Mouse (Mus musculus) spleen, adult 12 weeks (tissue): ENCODE results near the gene Lbhd2.

Source experiments
- DNase-seq: peaks from one replicate; pipeline ENCODE4 v3.0.0; 2022; ENCODE audit warnings: low spot score

Gene Lbhd2

DNA sequence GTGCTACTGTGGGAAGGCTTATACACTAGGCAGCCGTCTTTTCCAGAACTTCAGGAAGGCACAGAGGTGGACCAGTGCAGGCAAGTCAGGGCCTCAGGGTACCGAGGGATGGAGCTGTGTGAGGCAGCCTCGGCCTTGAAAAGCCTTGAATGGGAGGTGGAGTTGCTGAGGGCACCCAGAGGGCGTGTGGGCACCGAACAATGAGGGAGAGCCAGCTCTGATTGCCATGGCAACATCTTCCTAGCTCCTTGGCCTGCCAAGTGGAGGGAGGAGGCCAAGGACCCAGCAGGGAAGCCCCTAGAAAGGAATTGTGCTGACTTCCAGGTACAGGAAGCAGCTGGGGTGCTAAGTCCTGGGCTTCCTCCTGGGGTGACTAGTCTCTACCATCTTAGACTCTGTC, 3.0 kb downstream of the Lbhd2 start:
- DNase-seq = no peak

DNA sequence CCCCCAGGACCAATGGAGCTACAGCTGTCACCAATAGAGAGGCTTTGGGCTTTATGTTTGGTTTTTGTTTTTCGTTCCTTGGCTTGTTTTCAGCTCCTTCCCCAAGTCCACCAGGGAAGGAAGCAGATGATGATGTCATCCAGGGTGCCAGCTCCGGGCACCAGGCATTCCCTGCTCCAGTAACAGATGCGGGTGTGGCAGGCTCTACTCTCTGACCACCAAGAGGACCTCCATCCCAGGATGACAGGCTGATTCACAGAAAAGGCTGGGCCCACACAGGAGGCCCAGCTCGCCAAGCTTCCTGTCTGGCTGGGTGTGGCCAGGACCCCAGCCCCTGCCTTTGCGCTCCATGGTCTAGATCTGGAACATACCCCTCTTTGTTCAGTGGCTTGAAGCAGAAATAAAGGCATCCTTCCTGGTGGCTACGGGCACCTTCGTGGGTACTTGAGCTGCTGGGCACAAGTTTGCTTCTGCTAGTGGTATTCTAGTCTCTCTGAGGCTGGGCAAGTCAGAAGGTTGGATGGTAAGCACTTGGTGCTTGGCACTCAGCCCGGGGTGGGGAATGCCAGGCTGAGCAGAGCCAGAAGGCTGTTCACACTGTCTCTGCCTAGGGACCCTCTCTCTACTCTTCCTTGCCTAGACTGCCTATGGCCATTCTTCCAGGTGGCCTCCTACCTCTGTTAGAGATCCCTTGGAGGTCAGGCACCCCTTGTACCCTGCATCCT, 5.2 kb downstream of the Lbhd2 start:
- no peak for DNase-seq

GRCm38 (mm10) chr12:111412581-111413284, 6.1 kb downstream of the Lbhd2 start:
- no peak for DNase-seq

DNA sequence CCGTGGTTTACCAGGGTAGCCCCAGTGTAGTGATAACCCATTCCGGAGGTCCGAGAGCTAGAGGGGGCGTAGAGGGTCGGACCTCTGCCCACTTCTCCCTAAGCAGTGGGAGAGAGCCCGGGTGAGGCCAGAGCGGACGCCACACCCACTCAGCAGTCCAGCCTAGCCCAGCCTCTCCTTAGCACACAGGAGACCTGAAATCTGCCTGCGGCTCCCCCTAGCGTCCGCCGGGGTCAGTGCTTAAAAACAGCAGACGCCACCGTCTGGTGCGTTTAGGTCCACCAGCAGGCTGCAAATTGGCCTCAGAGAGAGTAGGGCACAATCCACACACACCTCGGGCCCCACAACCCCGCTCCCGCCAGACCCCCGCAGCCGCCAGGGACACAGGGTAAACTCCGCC, 6.7 kb downstream of the Lbhd2 start:
- DNase-seq = peak; percentile 63

GRCm38 (mm10) chr12:111416921-111417779, 10.5 kb downstream of the Lbhd2 start, which contains the start of gene Exoc3l4:
Exoc3l4 (plus strand) TSS chr12:111417017.
- DNase-seq = no peak

DNA sequence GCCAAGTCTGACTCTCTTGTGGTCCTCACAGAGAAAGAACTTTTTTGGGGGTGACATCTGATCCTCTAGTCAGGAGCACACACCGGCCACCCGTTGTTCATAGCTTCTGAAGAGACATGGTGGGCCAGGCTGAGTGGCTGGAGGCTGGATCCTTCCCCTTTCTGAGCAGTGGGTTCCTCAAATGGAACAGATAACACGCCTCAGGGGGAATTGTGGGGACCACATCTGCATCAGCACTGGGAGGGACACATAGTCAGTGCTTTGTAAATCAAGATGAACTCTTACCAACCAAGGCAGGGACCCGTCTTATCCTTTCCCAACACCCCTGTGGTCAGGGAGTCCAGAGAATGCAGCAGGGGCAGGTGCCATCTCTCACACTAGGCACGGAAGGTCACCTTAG, 13.3 kb downstream of the Lbhd2 start:
- DNase-seq = no peak

DNA sequence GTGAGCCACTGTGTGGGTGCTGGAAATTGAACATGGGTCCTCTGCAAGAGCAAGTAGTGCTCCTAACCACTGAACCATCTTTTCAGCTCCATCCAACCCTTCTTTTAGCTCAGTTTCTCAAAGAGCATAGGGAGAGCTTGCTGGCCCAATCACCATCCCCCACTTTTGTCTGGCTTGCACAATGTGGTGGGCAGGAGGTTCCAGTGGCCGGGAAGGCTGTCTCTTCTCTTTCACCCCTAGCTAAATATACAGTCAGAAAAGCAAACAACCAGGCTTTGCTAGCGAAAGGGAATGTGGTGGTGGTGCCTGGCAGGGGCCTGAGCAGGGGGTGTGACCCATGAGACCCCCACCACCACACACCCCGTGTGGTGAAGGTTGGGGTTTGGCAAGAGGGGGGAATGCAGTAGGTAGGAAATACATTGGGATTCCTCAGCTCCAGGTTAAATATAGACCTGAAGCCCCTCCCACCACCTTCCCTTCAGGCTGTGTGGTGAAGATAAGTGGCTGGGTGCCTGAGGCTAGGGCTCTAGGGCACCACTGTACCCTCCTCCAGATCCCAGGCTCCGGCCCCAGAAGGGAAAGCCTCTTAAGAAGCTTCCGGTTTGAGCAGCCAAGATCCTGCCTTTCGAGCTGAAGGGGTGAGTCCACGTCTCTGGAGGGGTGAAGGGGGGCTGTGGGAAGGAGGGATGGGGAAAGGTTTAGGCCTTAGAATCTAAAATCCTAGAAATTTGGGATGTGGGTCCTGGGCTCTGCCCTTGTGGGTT, 14.5 kb downstream of the Lbhd2 start:
- no peak for DNase-seq

DNA sequence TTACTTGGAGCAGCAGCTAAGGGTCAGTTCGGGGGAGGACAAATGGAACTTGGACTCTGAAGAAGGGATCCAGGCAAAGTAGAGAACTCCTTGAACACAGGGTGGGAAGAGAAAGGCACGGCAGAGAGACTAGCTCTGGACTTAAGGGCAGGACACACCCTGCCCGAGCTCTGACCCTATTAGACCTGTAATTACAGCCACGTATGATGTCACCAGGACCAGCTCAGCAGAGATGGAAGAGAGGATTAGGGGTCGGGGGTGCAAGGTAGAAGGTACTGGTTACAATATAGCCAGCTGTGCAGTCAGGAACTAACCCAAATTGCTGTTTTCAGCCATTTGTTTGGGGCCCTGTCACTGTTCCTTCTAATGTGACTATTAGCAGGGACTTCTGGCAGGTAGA, 16.2 kb downstream of the Lbhd2 start:
- DNase-seq = no peak

GRCm38 (mm10) chr12:111423570-111424129, 17.0 kb downstream of the Lbhd2 start:
- no peak for DNase-seq

DNA sequence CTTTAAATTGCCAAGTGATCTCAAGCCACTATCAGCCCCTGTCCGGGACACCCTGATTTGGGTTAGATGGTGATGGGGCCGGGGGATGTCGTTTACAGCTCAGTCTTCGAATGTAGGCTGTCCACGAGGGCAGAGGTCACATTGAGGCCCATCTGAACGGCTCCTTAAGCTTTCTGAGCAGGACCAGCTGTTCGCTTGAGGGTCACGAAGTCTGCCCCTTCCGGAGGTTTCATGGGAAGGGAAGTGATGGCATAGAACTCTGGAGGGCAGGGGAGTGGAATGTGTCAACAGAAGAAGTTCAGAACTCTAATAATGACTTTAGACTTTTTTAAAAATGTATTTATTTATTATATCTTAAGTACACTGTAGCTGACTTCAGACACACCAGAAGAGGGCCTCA, 17.9 kb downstream of the Lbhd2 start:
- no peak for DNase-seq

GRCm38 (mm10) chr12:111425258-111425657, 18.6 kb downstream of the Lbhd2 start:
- DNase-seq = peak; percentile 70

DNA sequence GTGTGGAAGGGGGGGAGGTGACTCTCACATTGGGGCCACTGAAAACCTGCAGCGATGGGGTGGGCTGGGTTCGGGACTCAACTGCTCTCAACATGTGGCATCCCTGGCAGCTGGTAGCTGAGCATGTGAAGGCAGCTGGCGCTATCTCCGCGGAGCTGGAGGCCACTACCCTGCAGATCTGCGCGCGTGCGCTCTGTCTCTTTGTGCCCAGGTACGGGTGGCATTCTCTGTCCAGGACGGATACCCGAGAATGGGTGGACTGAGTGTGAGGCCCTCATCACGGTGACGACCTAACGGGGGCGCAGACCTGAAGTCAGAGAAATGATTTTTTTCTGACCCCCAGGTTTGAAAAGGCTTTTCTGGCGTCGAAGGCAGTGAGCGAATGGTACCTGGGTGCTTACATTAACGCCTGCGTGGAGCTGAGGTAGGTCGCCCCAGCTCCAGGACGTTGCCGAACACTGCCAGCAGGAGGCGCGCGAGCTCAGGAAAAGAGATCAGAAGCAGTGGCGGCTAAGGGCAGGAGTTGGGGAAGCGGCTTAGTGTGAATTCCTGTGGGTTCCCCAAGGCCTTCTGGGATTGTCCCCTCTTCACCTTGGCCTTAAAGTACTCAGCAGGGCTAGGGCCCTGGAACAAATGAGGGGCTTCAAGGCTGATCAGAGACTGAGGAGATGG, 19.3 kb downstream of the Lbhd2 start:
- peak; percentile 84 for DNase-seq

GRCm38 (mm10) chr12:111427438-111428113, 21.0 kb downstream of the Lbhd2 start:
- no peak for DNase-seq

DNA sequence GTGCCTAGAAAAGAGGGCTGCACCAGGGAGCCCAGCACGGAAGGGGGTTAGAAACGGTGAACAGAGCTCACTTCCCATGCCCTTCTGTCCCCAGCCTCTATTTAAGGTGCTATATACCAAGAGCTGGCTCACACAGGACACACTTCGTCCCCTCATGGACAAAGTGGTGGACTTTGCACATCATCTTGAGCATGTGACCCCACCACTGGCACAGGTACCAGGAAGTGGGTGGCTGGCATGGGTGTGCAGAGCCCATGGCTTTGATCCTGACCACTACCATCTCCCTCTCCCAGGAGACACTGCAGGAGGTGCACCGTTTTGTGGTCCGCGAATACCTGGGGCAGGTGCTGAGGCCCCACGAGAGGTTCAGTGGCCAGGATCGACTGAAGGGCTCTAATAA, 21.8 kb downstream of the Lbhd2 start:
- no peak for DNase-seq

- no peak for DNase-seq
Observed at GRCm38 (mm10) chr12:111428961-111429911, 22.6 kb downstream of the Lbhd2 start.

- DNase-seq = no peak
Observed at GRCm38 (mm10) chr12:111430049-111430867, 23.6 kb downstream of the Lbhd2 start.

GRCm38 (mm10) chr12:111430868-111431817, 24.5 kb downstream of the Lbhd2 start:
- no peak for DNase-seq
